Mouse (Mus musculus): ENCODE data around the gene Cacnb3. TPM values are rescaled to one million over a fixed set of nuclear protein-coding genes. Genes with fewer than 3 reads are reported as not detected.

The Cacnb3 gene
- total and polyA plus RNA-seq, 2 experiments from 2014 or later = 139 to 191 TPM

DNA sequence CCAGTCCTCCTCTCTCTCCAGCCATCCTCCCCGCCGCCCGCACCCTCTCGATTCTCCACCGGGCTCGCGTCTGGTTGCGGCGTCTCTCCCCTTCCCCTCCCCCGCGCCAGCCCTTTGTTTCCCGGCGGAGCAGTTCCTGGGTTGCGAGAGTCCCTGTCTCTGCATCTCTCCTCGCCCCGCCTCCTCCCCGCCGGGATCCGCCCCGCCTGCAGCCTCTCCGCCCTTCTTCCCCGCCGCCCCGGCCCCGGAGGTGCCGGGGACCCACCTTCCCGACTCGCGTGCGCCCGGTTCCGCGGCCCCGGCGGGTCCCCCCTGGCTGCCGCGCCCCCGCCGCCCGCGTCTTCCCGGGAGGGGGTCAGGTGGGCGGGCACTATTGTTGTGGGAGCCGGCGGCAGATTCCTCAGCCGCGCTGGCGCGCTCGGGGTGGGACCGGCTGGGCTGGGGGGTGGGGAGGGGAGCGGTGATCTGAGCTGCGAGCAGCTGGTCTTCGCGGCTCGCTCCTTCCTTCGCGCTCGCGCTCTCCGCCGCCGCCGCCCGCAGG, 4.0 kb downstream of the Cacnb3 start:
- DNase-seq (peak; percentile 88), ATAC-seq (peak; percentile 78)
- WGBS = 2% methylated on average over 61 of the region's 65 CpGs
- no peaks in the 10 kb centered on the region for H3K9me3 ChIP-seq (ENCODE audit: low read length)
- peak overlapping the region; percentile 97 for H3K27ac ChIP-seq (ENCODE audit: low read depth, low read length)
- no peaks in the 10 kb centered on the region for H3K27me3 ChIP-seq (ENCODE audit: insufficient read depth, low read length)
- peaks cover 13% of the 10 kb centered on the region; the same call in 1 of the 2 replicates for H3K4me1 ChIP-seq (ENCODE audit: insufficient read depth)
- no peak for TF ChIP-seq CTCF (IDR thresholded peaks at IDR 0.05; ENCODE audit: low read depth)
- peak overlapping the region; percentile 86 for H3K9ac ChIP-seq
- peaks cover 4% of the 10 kb centered on the region; the same call in 1 of the 2 replicates for H3K36me3 ChIP-seq (ENCODE audit: insufficient read depth)
- peak overlapping the region; percentile 66 for H3K4me3 ChIP-seq (ENCODE audit: low read depth, low read length)
- peak overlapping the region; percentile 82 for H3K4me2 ChIP-seq (ENCODE audit: low read depth)

DNA sequence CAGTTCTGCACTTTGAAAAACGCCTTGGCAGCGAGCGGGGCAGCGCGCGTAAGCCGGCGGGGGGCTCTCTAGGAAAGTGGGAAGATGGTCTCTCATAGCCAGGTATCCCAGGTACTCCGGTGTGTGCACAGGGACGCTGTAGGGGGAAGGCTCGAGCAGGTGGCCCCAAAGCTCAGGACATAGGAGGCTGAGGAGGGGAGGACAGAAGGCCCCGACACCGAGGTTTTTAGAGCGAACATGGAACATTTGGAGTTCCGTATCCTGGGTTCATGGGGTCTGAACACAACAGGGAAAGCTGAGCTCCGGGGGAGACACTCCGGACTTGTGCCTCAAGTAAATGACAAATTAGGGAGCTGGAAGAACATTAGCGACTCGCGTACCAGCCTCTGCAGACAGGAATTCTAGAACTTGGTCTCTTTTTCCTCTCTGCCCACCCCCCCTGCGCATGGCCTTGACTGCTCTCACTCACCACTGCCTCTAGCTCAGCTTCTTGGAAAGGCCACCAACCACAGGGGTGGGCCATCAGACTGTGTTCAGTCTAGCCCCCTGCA, 4.7 kb downstream of the Cacnb3 start:
- no peak for TF ChIP-seq CTCF (IDR thresholded peaks at IDR 0.05; ENCODE audit: low read depth)
- ATAC-seq = no peak
- WGBS = 2% methylated on average over 21 of the region's 21 CpGs
- Histone ChIP-seq H3K9me3 (ENCODE audit: low read length) (no peaks in the 10 kb centered on the region), H3K4me3 (ENCODE audit: low read depth, low read length) (peak overlapping the region; percentile 66), H3K9ac (peak overlapping the region; percentile 86), H3K27me3 (ENCODE audit: insufficient read depth, low read length) (no peaks in the 10 kb centered on the region), H3K36me3 (ENCODE audit: insufficient read depth) (peaks cover 12% of the 10 kb centered on the region), H3K4me1 (ENCODE audit: insufficient read depth) (peaks cover 13% of the 10 kb centered on the region; the same call in 1 of the 2 replicates), H3K27ac (ENCODE audit: low read depth, low read length) (peak overlapping the region; percentile 97), H3K4me2 (ENCODE audit: low read depth) (peak overlapping the region; percentile 82)
- peak; percentile 41 for DNase-seq

- ATAC-seq (no peak), DNase-seq (peak; percentile 66)
- H3K27me3 ChIP-seq (ENCODE audit: insufficient read depth, low read length) = no peaks in the 10 kb centered on the region
- no peak for TF ChIP-seq CTCF (IDR thresholded peaks at IDR 0.05; ENCODE audit: low read depth)
- peak overlapping the region; percentile 82 for H3K4me2 ChIP-seq (ENCODE audit: low read depth)
- H3K36me3 ChIP-seq (ENCODE audit: insufficient read depth) = peaks cover 23% of the 10 kb centered on the region
- peak overlapping the region; percentile 66 for H3K4me3 ChIP-seq (ENCODE audit: low read depth, low read length)
- H3K27ac ChIP-seq (ENCODE audit: low read depth, low read length) = no peak overlapping the region
- peaks cover 13% of the 10 kb centered on the region; the same call in 1 of the 2 replicates for H3K4me1 ChIP-seq (ENCODE audit: insufficient read depth)
- H3K9me3 ChIP-seq (ENCODE audit: low read length) = no peaks in the 10 kb centered on the region
- 26% methylated on average over 5 of the region's 5 CpGs for WGBS
- peak overlapping the region; percentile 86 for H3K9ac ChIP-seq
Observed at GRCm38 (mm10) chr15:98636517-98636916, 5.9 kb downstream of the Cacnb3 start.

DNA sequence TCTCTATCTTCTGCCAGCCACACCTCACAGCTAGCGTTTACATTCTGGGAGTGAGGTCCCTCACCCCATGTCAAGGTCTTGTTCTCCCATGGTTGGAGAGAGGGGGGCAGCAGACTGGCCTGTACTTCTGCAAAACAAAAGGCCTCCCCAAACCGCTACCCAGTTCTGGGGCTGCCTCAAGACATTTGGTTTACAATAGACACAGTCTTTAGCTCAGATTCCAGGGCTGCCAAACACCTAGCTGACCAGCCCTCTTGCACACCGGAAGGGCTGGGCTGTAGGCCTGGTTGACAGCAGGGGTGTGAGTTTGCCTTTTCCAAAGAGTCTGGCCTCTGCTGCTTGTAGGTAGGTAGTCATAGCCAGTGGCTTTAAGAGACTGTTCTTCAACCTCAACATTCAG, 6.5 kb downstream of the Cacnb3 start:
- ATAC-seq (no peak), DNase-seq (no peak)
- H3K4me2 ChIP-seq (ENCODE audit: low read depth) = peak overlapping the region; percentile 82
- peaks cover 13% of the 10 kb centered on the region; the same call in 1 of the 2 replicates for H3K4me1 ChIP-seq (ENCODE audit: insufficient read depth)
- 31% methylated on average over 3 of the region's 3 CpGs for WGBS
- H3K27ac ChIP-seq (ENCODE audit: low read depth, low read length) = no peak overlapping the region
- H3K27me3 ChIP-seq (ENCODE audit: insufficient read depth, low read length) = no peaks in the 10 kb centered on the region
- no peaks in the 10 kb centered on the region for H3K9me3 ChIP-seq (ENCODE audit: low read length)
- no peak overlapping the region for H3K4me3 ChIP-seq (ENCODE audit: low read depth, low read length)
- no peak for TF ChIP-seq CTCF (IDR thresholded peaks at IDR 0.05; ENCODE audit: low read depth)
- peaks cover 30% of the 10 kb centered on the region for H3K36me3 ChIP-seq (ENCODE audit: insufficient read depth)
- H3K9ac ChIP-seq = peak overlapping the region; percentile 29; the same call in 1 of the 2 replicates

DNA sequence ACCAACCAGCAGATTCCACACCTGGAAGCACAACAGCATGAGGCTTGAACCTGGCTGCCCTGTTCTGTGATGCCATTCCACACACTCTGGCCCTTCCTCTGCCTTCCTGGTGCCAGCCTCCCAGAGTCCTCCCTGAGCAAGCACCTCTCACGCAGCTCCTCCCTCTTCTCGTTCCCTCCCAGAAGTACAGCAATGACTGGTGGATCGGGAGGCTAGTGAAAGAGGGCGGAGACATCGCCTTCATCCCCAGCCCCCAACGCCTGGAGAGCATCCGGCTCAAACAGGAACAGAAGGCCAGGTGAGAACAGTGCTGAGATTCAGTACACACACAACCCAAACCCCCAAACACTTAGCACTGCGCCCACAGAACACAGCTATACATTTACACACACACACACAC, 9.5 kb downstream of the Cacnb3 start:
- Histone ChIP-seq H3K9me3 (ENCODE audit: low read length) (no peaks in the 10 kb centered on the region), H3K36me3 (ENCODE audit: insufficient read depth) (peaks cover 58% of the 10 kb centered on the region), H3K27ac (ENCODE audit: low read depth, low read length) (no peak overlapping the region), H3K4me1 (ENCODE audit: insufficient read depth) (peaks cover 13% of the 10 kb centered on the region; the same call in 1 of the 2 replicates), H3K4me2 (ENCODE audit: low read depth) (no peak overlapping the region), H3K27me3 (ENCODE audit: insufficient read depth, low read length) (no peaks in the 10 kb centered on the region), H3K9ac (no peak overlapping the region), H3K4me3 (ENCODE audit: low read depth, low read length) (no peak overlapping the region)
- TF ChIP-seq CTCF (IDR thresholded peaks at IDR 0.05; ENCODE audit: low read depth) = no peak
- no peak for DNase-seq
- WGBS = 31% methylated on average over 8 of the region's 8 CpGs
- ATAC-seq = no peak

DNA sequence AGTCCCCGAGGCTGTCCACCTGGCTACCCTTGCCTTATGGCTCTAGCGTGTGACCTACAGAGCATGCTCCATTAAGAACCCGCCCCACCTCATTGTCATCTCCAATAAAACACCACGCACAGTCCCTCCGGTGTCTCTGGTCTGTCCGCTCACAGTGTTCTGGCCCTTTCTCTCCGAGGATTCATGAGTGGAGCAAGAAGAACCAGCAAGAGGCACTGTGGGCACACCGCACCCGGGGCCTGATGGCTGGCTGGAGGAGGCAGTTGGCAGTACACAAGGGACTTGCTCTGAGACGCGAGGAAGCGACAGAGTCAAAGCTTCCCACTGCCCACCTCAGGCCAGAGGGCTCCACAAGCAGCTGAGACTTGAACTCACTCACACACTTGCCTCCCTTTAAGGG, 13.8 kb downstream of the Cacnb3 start:
- H3K27ac ChIP-seq (ENCODE audit: low read depth, low read length) = no peak overlapping the region
- ATAC-seq (no peak), DNase-seq (no peak)
- no peak for TF ChIP-seq CTCF (IDR thresholded peaks at IDR 0.05; ENCODE audit: low read depth)
- WGBS = 87% methylated on average over 12 of the region's 12 CpGs
- H3K4me2 ChIP-seq (ENCODE audit: low read depth) = no peak overlapping the region
- no peaks in the 10 kb centered on the region for H3K4me1 ChIP-seq (ENCODE audit: insufficient read depth)
- no peaks in the 10 kb centered on the region for H3K27me3 ChIP-seq (ENCODE audit: insufficient read depth, low read length)
- no peaks in the 10 kb centered on the region for H3K9me3 ChIP-seq (ENCODE audit: low read length)
- H3K9ac ChIP-seq = no peak overlapping the region
- no peak overlapping the region for H3K4me3 ChIP-seq (ENCODE audit: low read depth, low read length)
- H3K36me3 ChIP-seq (ENCODE audit: insufficient read depth) = peaks cover 98% of the 10 kb centered on the region
